Mouse (Mus musculus) embryonic facial prominence, embryonic 15.5 days (tissue): ENCODE results near the gene Eed. TPM values are rescaled to one million over a fixed set of nuclear protein-coding genes. Genes with fewer than 3 reads are reported as not detected.

Experiments
- ATAC-seq: fragments of 200-750 bp; cut with Nextera tagmentation; 2 replicates; pipeline ENCODE4 v1.8.0; 2017; ENCODE audit warnings: low read depth, moderate TSS enrichment; ENCODE audit not compliant: insufficient number of reproducible peaks, low FRiP score, low TSS enrichment
- H3K27ac ChIP-seq: fragments of 300-500 bp; sonication (generic); replicated peaks from 2 replicates; pipeline ENCODE4 v1.5.1; 2015; ENCODE audit warnings: mild to moderate bottlenecking, inconsistent platforms
- H3K27me3 ChIP-seq: fragments of 300-500 bp; sonication (generic); 2 replicates; pipeline ENCODE4 v1.6.1; 2015; ENCODE audit warnings: inconsistent platforms
- H3K36me3 ChIP-seq: fragments of 300-500 bp; sonication (generic); 2 replicates; pipeline ENCODE4 v1.6.1; 2015; ENCODE audit warnings: mild to moderate bottlenecking, inconsistent platforms
- H3K4me1 ChIP-seq: fragments of 300-500 bp; sonication (generic); 2 replicates; pipeline ENCODE4 v1.6.1; 2015; ENCODE audit warnings: inconsistent platforms
- H3K4me2 ChIP-seq: fragments of 300-500 bp; sonication (generic); replicated peaks from 2 replicates; pipeline ENCODE4 v1.6.1; 2015; ENCODE audit warnings: mild to moderate bottlenecking, inconsistent platforms
- H3K4me3 ChIP-seq: fragments of 300-500 bp; sonication (generic); replicated peaks from 2 replicates; pipeline ENCODE4 v1.5.1; 2015; ENCODE audit warnings: mild to moderate bottlenecking, inconsistent platforms
- H3K9ac ChIP-seq: fragments of 300-500 bp; sonication (generic); 2 replicates; pipeline ENCODE4 v1.6.1; 2015; ENCODE audit warnings: inconsistent platforms
- H3K9me3 ChIP-seq: fragments of 300-500 bp; sonication (generic); replicated peaks from 2 replicates; pipeline ENCODE4 v1.6.1; 2016; ENCODE audit warnings: inconsistent platforms
- WGBS: fragments of 180-500 bp; shearing (Covaris S2); methylation state at CpG from one replicate; pipeline ENCODE4 v1.1.7; 2015; 5-methylcytosine and 5-hydroxymethylcytosine counted together
- polyA plus RNA-seq: library from polyadenylated mRNA; unstranded; fragments of >200 nt; fragmentation: Nextera tagmentation; extraction: Ambion mirVana; gene quantifications from 2 replicates; pipeline ENCODE4 v1.2.1, GENCODE M21; 2015

Eed gene
- 64.2 and 73.2 TPM in 2 replicates for polyA plus RNA-seq

GRCm38 (mm10) chr7:89980485-89981422 lies at the start of gene Eed:
Eed (minus strand) TSS chr7:89980983.
- peaks cover 6% of the 10 kb centered on the region for H3K36me3 ChIP-seq
- under 1% methylated on average over 87 of the region's 87 CpGs for WGBS
- no peaks in the 10 kb centered on the region for H3K27me3 ChIP-seq
- peaks cover 8% of the 10 kb centered on the region for H3K4me1 ChIP-seq
- H3K9ac ChIP-seq, result peak within 1 kb of the TSS; percentile 66
- ATAC-seq, result peak; percentile 89
- peak within 1 kb of the TSS; percentile 72 for H3K4me2 ChIP-seq
- H3K27ac ChIP-seq, result peak within 1 kb of the TSS; percentile 100
- H3K4me3 ChIP-seq, result peak within 1 kb of the TSS; percentile 78
- H3K9me3 ChIP-seq, result no peaks in the 10 kb centered on the region

GRCm38 (mm10) chr7:90029548-90030485 lies 49.0 kb upstream of the Eed start:
- peaks cover 30% of the 10 kb centered on the region for H3K4me1 ChIP-seq
- 0 out of 2 replicates have a peak, but pooled peaks have one; percentile 53 for ATAC-seq

GRCm38 (mm10) chr7:90028888-90029547 lies 48.2 kb upstream of the Eed start:
- no peak; the same call in 1 of the 2 replicates for ATAC-seq
- 7% methylated on average over 8 of the region's 8 CpGs for WGBS
- H3K27ac ChIP-seq, result peak overlapping the region; percentile 87
- no peaks in the 10 kb centered on the region for H3K9me3 ChIP-seq
- H3K4me1 ChIP-seq, result peaks cover 27% of the 10 kb centered on the region
- peak overlapping the region; percentile 35 for H3K4me2 ChIP-seq
- H3K27me3 ChIP-seq, result no peaks in the 10 kb centered on the region
- no peak overlapping the region for H3K4me3 ChIP-seq
- no peak overlapping the region for H3K9ac ChIP-seq
- no peaks in the 10 kb centered on the region for H3K36me3 ChIP-seq

More at GRCm38 (mm10) chr7:90029548-90030485, 49.0 kb upstream of the Eed start:
- 21% methylated on average over 20 of the region's 20 CpGs for WGBS
- Histone ChIP-seq H3K9me3 (no peaks in the 10 kb centered on the region), H3K4me3 (no peak overlapping the region), H3K9ac (no peak overlapping the region), H3K36me3 (no peaks in the 10 kb centered on the region), H3K27me3 (no peaks in the 10 kb centered on the region), H3K27ac (peak overlapping the region; percentile 87), H3K4me2 (peak overlapping the region; percentile 35)

GRCm38 (mm10) chr7:90024975-90025374 lies 44.2 kb upstream of the Eed start:
- WGBS, result 57% methylated on average over 6 of the region's 6 CpGs

GRCm38 (mm10) chr7:90022974-90023707 lies 42.4 kb upstream of the Eed start:
- Histone ChIP-seq H3K4me1 (0 out of 2 replicates have a peak, but pooled peaks cover 3% of the 10 kb centered on the region), H3K4me3 (no peak overlapping the region), H3K9me3 (no peaks in the 10 kb centered on the region), H3K36me3 (no peaks in the 10 kb centered on the region), H3K27me3 (no peaks in the 10 kb centered on the region), H3K4me2 (no peak overlapping the region), H3K9ac (no peak overlapping the region), H3K27ac (peak overlapping the region; percentile 73)
- ATAC-seq, result peak; percentile 67; the same call in 1 of the 2 replicates
- 40% methylated on average over 8 of the region's 9 CpGs for WGBS

More at GRCm38 (mm10) chr7:90024975-90025374, 44.2 kb upstream of the Eed start:
- no peak for ATAC-seq
- H3K9me3 ChIP-seq, result no peaks in the 10 kb centered on the region
- no peaks in the 10 kb centered on the region for H3K36me3 ChIP-seq
- H3K27ac ChIP-seq, result no peak overlapping the region
- H3K27me3 ChIP-seq, result no peaks in the 10 kb centered on the region
- no peak overlapping the region for H3K9ac ChIP-seq
- no peak overlapping the region for H3K4me2 ChIP-seq
- H3K4me3 ChIP-seq, result no peak overlapping the region
- peaks cover 17% of the 10 kb centered on the region for H3K4me1 ChIP-seq

GRCm38 (mm10) chr7:90020331-90020730 lies 39.5 kb upstream of the Eed start:
- no peak overlapping the region for H3K9ac ChIP-seq
- no peak for ATAC-seq
- H3K4me3 ChIP-seq, result no peak overlapping the region
- no peak overlapping the region for H3K27ac ChIP-seq
- H3K9me3 ChIP-seq, result no peaks in the 10 kb centered on the region
- 87% methylated on average over 6 of the region's 6 CpGs for WGBS
- H3K4me1 ChIP-seq, result peaks cover 13% of the 10 kb centered on the region
- H3K4me2 ChIP-seq, result no peak overlapping the region
- H3K27me3 ChIP-seq, result no peaks in the 10 kb centered on the region
- no peaks in the 10 kb centered on the region for H3K36me3 ChIP-seq

GRCm38 (mm10) chr7:90019570-90019969 lies 38.8 kb upstream of the Eed start:
- WGBS, result 78% methylated on average over 10 of the region's 10 CpGs
- ATAC-seq, result no peak
- no peaks in the 10 kb centered on the region for H3K36me3 ChIP-seq

GRCm38 (mm10) chr7:90016930-90017588 lies 36.3 kb upstream of the Eed start:
- no peaks in the 10 kb centered on the region for H3K9me3 ChIP-seq
- H3K9ac ChIP-seq, result no peak overlapping the region
- no peaks in the 10 kb centered on the region for H3K36me3 ChIP-seq
- 18% methylated on average over 5 of the region's 5 CpGs for WGBS
- no peak overlapping the region for H3K4me3 ChIP-seq
- peak overlapping the region; percentile 18 for H3K27ac ChIP-seq
- H3K4me2 ChIP-seq, result no peak overlapping the region
- H3K27me3 ChIP-seq, result no peaks in the 10 kb centered on the region
- peaks cover 9% of the 10 kb centered on the region for H3K4me1 ChIP-seq
- ATAC-seq, result no peak

More at GRCm38 (mm10) chr7:90019570-90019969, 38.8 kb upstream of the Eed start:
- Histone ChIP-seq H3K9ac (no peak overlapping the region), H3K4me1 (peaks cover 13% of the 10 kb centered on the region), H3K9me3 (no peaks in the 10 kb centered on the region), H3K4me2 (no peak overlapping the region), H3K4me3 (no peak overlapping the region), H3K27me3 (no peaks in the 10 kb centered on the region), H3K27ac (no peak overlapping the region)

GRCm38 (mm10) chr7:90016459-90016858 lies 35.7 kb upstream of the Eed start:
- H3K27me3 ChIP-seq, result no peaks in the 10 kb centered on the region
- H3K4me3 ChIP-seq, result no peak overlapping the region
- peaks cover 9% of the 10 kb centered on the region for H3K4me1 ChIP-seq
- peak overlapping the region; percentile 18; the same call in 1 of the 2 replicates for H3K27ac ChIP-seq
- no peak overlapping the region for H3K9ac ChIP-seq
- H3K36me3 ChIP-seq, result no peaks in the 10 kb centered on the region
- H3K4me2 ChIP-seq, result no peak overlapping the region
- no peak for ATAC-seq
- no peaks in the 10 kb centered on the region for H3K9me3 ChIP-seq
- 59% methylated on average over 4 of the region's 4 CpGs for WGBS
